Mouse (Mus musculus): ENCODE results near the gene Pknox1. TPM values are rescaled to one million over a fixed set of nuclear protein-coding genes. Genes with fewer than 3 reads are reported as not detected.
"Not testable (repeated sequence)": the region's sequence is repeated elsewhere in the genome, so short reads cannot be mapped to it uniquely, and the experiment has no call there.

Pknox1 gene
- polyA plus RNA-seq, 1 experiment = 15.2 TPM

- WGBS = 77% methylated on average over 4 of the region's 4 CpGs
- Histone ChIP-seq H3K4me1 (ENCODE audit: control insufficient read depth, insufficient read depth, insufficient read length, low read length) (no peaks in the 10 kb centered on the region), H3K36me3 (ENCODE audit: control insufficient read depth, insufficient read depth, low read length) (no peaks in the 10 kb centered on the region), H3K4me3 (ENCODE audit: low read depth, low read length) (no peak overlapping the region), H3K27me3 (ENCODE audit: control insufficient read depth, insufficient read depth, low read length) (no peaks in the 10 kb centered on the region), H3K27ac (ENCODE audit: insufficient read depth, low read depth, low read length) (no peak overlapping the region)
- no peak for TF ChIP-seq POLR2A (IDR thresholded peaks at IDR 0.05; ENCODE audit: low read depth, low read length)
- no peak for TF ChIP-seq CTCF (IDR thresholded peaks at IDR 0.05; ENCODE audit: extremely low read depth, insufficient read length, insufficient replicate concordance, low read depth, low read length)
Measured at GRCm38 (mm10) chr17:31540809-31541459, 23.6 kb upstream of the Pknox1 start.

- H3K4me3 ChIP-seq (ENCODE audit: low read depth, low read length) = no peak overlapping the region
- WGBS = 33% methylated on average over 6 of the region's 6 CpGs
- no peaks in the 10 kb centered on the region for H3K36me3 ChIP-seq (ENCODE audit: control insufficient read depth, insufficient read depth, low read length)
- H3K4me1 ChIP-seq (ENCODE audit: control insufficient read depth, insufficient read depth, insufficient read length, low read length) = no peaks in the 10 kb centered on the region
- H3K27me3 ChIP-seq (ENCODE audit: control insufficient read depth, insufficient read depth, low read length) = no peaks in the 10 kb centered on the region
- no peak for TF ChIP-seq CTCF (IDR thresholded peaks at IDR 0.05; ENCODE audit: extremely low read depth, insufficient read length, insufficient replicate concordance, low read depth, low read length)
- TF ChIP-seq POLR2A (IDR thresholded peaks at IDR 0.05; ENCODE audit: low read depth, low read length) = no peak
- no peak overlapping the region for H3K27ac ChIP-seq (ENCODE audit: insufficient read depth, low read depth, low read length)
Measured at GRCm38 (mm10) chr17:31541460-31541831, 23.1 kb upstream of the Pknox1 start.

GRCm38 (mm10) chr17:31543574-31543973, 21.0 kb upstream of the Pknox1 start:
- H3K4me1 ChIP-seq (ENCODE audit: control insufficient read depth, insufficient read depth, insufficient read length, low read length) = no peaks in the 10 kb centered on the region
- H3K36me3 ChIP-seq (ENCODE audit: control insufficient read depth, insufficient read depth, low read length) = no peaks in the 10 kb centered on the region
- 42% methylated on average over 6 of the region's 6 CpGs for WGBS
- no peak overlapping the region for H3K4me3 ChIP-seq (ENCODE audit: low read depth, low read length)
- TF ChIP-seq POLR2A (IDR thresholded peaks at IDR 0.05; ENCODE audit: low read depth, low read length) = no peak
- TF ChIP-seq CTCF (IDR thresholded peaks at IDR 0.05; ENCODE audit: extremely low read depth, insufficient read length, insufficient replicate concordance, low read depth, low read length) = no peak
- H3K27ac ChIP-seq (ENCODE audit: insufficient read depth, low read depth, low read length) = no peak overlapping the region
- no peaks in the 10 kb centered on the region for H3K27me3 ChIP-seq (ENCODE audit: control insufficient read depth, insufficient read depth, low read length)

GRCm38 (mm10) chr17:31546444-31547196, 17.9 kb upstream of the Pknox1 start:
- 80% methylated on average over 9 of the region's 9 CpGs for WGBS
- no peak for TF ChIP-seq CTCF (IDR thresholded peaks at IDR 0.05; ENCODE audit: extremely low read depth, insufficient read length, insufficient replicate concordance, low read depth, low read length)
- TF ChIP-seq POLR2A (IDR thresholded peaks at IDR 0.05; ENCODE audit: low read depth, low read length) = no peak
- no peak overlapping the region for H3K27ac ChIP-seq (ENCODE audit: insufficient read depth, low read depth, low read length)
- H3K4me1 ChIP-seq (ENCODE audit: control insufficient read depth, insufficient read depth, insufficient read length, low read length) = no peaks in the 10 kb centered on the region
- no peaks in the 10 kb centered on the region for H3K36me3 ChIP-seq (ENCODE audit: control insufficient read depth, insufficient read depth, low read length)
- no peaks in the 10 kb centered on the region for H3K27me3 ChIP-seq (ENCODE audit: control insufficient read depth, insufficient read depth, low read length)
- H3K4me3 ChIP-seq (ENCODE audit: low read depth, low read length) = no peak overlapping the region

GRCm38 (mm10) chr17:31547974-31548373, 16.6 kb upstream of the Pknox1 start:
- no peak overlapping the region for H3K27ac ChIP-seq (ENCODE audit: insufficient read depth, low read depth, low read length)
- WGBS = 85% methylated on average over 3 of the region's 3 CpGs
- TF ChIP-seq POLR2A (IDR thresholded peaks at IDR 0.05; ENCODE audit: low read depth, low read length) (no peak), CTCF (IDR thresholded peaks at IDR 0.05; ENCODE audit: extremely low read depth, insufficient read length, insufficient replicate concordance, low read depth, low read length) (no peak)
- no peaks in the 10 kb centered on the region for H3K27me3 ChIP-seq (ENCODE audit: control insufficient read depth, insufficient read depth, low read length)
- H3K4me3 ChIP-seq (ENCODE audit: low read depth, low read length) = no peak overlapping the region
- no peaks in the 10 kb centered on the region for H3K36me3 ChIP-seq (ENCODE audit: control insufficient read depth, insufficient read depth, low read length)
- no peaks in the 10 kb centered on the region for H3K4me1 ChIP-seq (ENCODE audit: control insufficient read depth, insufficient read depth, insufficient read length, low read length)

GRCm38 (mm10) chr17:31549389-31549788, 15.1 kb upstream of the Pknox1 start:
- WGBS = 37% methylated on average over 8 of the region's 8 CpGs
- Histone ChIP-seq H3K4me3 (ENCODE audit: low read depth, low read length) (no peak overlapping the region), H3K27me3 (ENCODE audit: control insufficient read depth, insufficient read depth, low read length) (no peaks in the 10 kb centered on the region), H3K36me3 (ENCODE audit: control insufficient read depth, insufficient read depth, low read length) (no peaks in the 10 kb centered on the region), H3K4me1 (ENCODE audit: control insufficient read depth, insufficient read depth, insufficient read length, low read length) (no peaks in the 10 kb centered on the region), H3K27ac (ENCODE audit: insufficient read depth, low read depth, low read length) (no peak overlapping the region)
- no peak for TF ChIP-seq POLR2A (IDR thresholded peaks at IDR 0.05; ENCODE audit: low read depth, low read length)
- TF ChIP-seq CTCF (IDR thresholded peaks at IDR 0.05; ENCODE audit: extremely low read depth, insufficient read length, insufficient replicate concordance, low read depth, low read length) = no peak

GRCm38 (mm10) chr17:31552601-31553000, 11.9 kb upstream of the Pknox1 start:
- H3K27me3 ChIP-seq (ENCODE audit: control insufficient read depth, insufficient read depth, low read length); H3K4me3 ChIP-seq (ENCODE audit: low read depth, low read length); H3K27ac ChIP-seq (ENCODE audit: insufficient read depth, low read depth, low read length); H3K4me1 ChIP-seq (ENCODE audit: control insufficient read depth, insufficient read depth, insufficient read length, low read length); H3K36me3 ChIP-seq (ENCODE audit: control insufficient read depth, insufficient read depth, low read length): not testable (repeated sequence)
- WGBS = 96% methylated on average over 23 of the region's 23 CpGs
